Mouse (Mus musculus): Measurements from ENCODE around the gene Rcn2. TPM values are rescaled to one million over a fixed set of nuclear protein-coding genes. Genes with fewer than 3 reads are reported as not detected.

Gene Rcn2
- 64.2 TPM for polyA plus RNA-seq (2017; shearing (Covaris generic))

GRCm38 (mm10) chr9:56041372-56042180, at the start of gene Rcn2:
TSS of gene Rcn2 (plus strand) at chr9:56041845.

GRCm38 (mm10) chr9:56010450-56010849, 31.2 kb upstream of the Rcn2 start, which contains the start of gene 4930563M21Rik:
TSS of gene 4930563M21Rik (minus strand) at chr9:56010550.

GRCm38 (mm10) chr9:56089778-56090520, 48.3 kb downstream of the Rcn2 start, which contains the start of gene Pstpip1:
TSS of gene Pstpip1 (plus strand) at chr9:56089962.

Other genes with a start within 250 kb of the Rcn2 start
- 32.1 TPM for gene Scaper, start 103.7 kb upstream of the Rcn2 start, polyA plus RNA-seq (2017; shearing (Covaris generic))
- gene 4930563M21Rik, start 31.3 kb upstream of the Rcn2 start, polyA plus RNA-seq (2017; shearing (Covaris generic)) = not detected
- gene Pstpip1, start 48.1 kb downstream of the Rcn2 start, polyA plus RNA-seq (2017; shearing (Covaris generic)) = 147 TPM
- 34.6 TPM for gene Tspan3, start 123.6 kb downstream of the Rcn2 start, polyA plus RNA-seq (2017; shearing (Covaris generic))

Measured in naive thymus-derived CD4-positive, alpha-beta T cell, adult 5 months (primary cell).